Mouse (Mus musculus) ovary, adult 10 weeks (tissue): ENCODE data around the gene Hepacam2. TPM values are rescaled to one million over a fixed set of nuclear protein-coding genes. Genes with fewer than 3 reads are reported as not detected.

ENCODE experiments used
- polyA plus RNA-seq: library from polyadenylated mRNA; stranded (reverse); fragments of 350-450 nt; fragmentation: Illumina TruSeq; extraction: RNeasy Lipid Tissue Mini Kit (QIAGEN cat#74804); gene quantifications from one replicate; pipeline ENCODE4 v1.2.3, GENCODE M21; 2014

Hepacam2 gene
- polyA plus RNA-seq, result 1.3 TPM

DNA sequence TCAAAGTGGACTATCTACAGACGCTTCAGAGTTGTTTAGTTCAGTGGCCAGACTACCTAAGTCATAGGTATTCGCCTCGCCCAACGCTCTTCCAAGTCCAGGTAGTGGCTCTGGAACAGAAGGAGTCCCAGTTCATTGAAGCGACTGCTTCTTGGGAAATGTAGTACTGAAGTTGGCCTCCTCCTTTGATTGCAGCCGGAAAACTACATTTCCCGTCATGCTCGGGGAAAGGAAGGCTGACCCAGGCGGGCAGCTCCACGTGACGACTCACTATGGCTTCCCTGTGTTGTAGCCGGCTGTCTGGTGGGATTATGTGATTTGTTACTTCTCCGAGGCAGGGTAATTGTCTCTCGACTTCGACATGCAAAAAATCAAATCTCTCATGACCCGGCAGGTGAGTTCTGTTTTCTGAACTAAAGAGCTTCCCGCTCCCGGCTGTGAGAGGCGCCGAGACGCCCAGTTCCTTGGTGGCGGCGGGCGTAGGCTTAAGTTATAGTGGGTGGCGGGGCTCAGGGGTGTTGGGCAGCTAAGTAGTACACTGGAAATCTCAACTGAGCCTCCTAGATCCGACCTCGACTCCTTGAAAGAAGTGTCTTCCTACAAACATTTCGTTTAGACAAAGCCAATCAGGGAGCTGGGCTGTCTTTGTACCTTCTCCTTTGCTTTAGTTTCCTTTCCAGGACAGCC is at the start of gene Hepacam2, which contains the start of gene Vps50:
Gene Hepacam2, minus strand, starts transcription at position 137 of the 687 bp plus-strand sequence.
Gene Vps50, plus strand, starts transcription at position 221 of the 687 bp plus-strand sequence.

Other genes with a start within 250 kb of the Hepacam2 start
- 76.2 TPM for gene Samd9l, start 98.7 kb downstream of the Hepacam2 start, polyA plus RNA-seq
- 75.9 TPM for gene Vps50, start 84 bp upstream of the Hepacam2 start, polyA plus RNA-seq